Mouse (Mus musculus) cerebral cortex, adult 2 months (tissue): ENCODE data around the gene Slc13a1.

Experiments
- WGBS: fragments of 180-500 bp; shearing (Covaris S2); methylation state at CpG from one replicate; pipeline ENCODE4 v1.1.7; 2018; 5-methylcytosine and 5-hydroxymethylcytosine counted together

Slc13a1 gene

DNA sequence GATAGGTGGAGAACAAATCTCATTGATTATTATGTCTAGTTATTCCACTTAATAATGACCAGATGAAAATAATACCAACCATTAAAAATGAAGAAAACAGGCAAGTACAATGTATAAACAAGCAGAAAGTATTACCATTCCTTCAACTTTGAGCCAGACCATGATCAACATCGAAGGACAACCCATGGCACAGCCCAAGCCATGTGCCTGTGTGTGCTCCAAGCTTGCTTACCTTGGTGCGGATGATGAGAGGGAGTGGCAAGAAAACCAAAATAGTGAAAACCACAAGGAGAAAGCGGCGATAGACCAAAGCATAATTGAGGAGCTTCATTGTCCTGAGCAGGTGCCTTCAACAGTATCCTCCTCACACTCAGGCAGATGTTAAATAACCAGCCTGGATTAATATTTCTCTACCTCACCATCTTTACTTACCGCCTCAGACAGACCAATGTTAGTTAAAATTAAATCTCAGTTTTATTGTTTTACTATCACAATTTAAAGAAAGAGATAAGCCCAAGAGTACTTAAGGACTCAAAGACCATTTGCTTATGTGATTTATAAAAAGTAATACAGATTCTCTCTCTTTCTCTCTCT is at the start of gene Slc13a1:
Gene Slc13a1 (minus strand): TSS at position 359 of the 594 bp plus-strand sequence.
- 95% methylated on average over 5 of the region's 5 CpGs for WGBS

DNA sequence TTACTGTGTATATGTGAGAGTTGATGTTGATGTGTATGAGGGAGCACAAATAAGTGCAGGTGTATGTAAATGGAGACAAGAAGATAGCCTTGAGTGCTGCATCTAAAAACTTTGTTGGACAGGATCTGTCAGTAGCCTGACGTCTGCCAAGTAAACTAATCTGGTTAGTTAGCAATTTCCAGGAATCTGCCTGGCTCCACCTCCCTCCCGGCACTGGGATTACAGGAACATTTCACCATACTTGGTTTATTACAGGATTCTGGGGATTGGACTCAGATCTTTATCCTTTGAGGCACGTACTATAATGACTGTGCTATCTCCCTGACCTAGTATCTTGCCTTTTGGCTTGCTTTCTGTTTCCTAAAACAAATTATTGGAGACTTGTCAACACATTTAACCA is 40.0 kb upstream of the Slc13a1 start:
- WGBS: 86% methylated on average over 3 of the region's 3 CpGs

DNA sequence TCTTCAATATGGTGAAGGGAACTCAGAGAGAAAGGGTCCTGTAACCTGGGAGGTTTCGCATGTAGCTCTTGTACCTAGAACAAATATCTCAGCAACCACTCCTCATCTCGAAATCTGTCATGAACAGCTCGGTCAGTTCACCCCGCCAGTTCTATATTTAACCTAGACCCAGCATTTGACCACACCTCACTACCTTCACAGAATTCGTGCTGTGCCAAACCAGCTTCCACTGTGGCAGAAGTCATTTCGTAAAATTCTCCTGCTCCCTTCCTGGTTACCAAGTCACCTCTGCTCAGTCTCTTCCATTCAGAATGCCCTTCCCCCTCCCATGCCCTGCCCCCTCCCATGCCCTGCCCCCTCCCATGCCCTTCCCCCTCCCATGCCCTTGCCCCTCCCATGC is 34.3 kb upstream of the Slc13a1 start:
- 92% methylated on average over 6 of the region's 6 CpGs for WGBS

DNA sequence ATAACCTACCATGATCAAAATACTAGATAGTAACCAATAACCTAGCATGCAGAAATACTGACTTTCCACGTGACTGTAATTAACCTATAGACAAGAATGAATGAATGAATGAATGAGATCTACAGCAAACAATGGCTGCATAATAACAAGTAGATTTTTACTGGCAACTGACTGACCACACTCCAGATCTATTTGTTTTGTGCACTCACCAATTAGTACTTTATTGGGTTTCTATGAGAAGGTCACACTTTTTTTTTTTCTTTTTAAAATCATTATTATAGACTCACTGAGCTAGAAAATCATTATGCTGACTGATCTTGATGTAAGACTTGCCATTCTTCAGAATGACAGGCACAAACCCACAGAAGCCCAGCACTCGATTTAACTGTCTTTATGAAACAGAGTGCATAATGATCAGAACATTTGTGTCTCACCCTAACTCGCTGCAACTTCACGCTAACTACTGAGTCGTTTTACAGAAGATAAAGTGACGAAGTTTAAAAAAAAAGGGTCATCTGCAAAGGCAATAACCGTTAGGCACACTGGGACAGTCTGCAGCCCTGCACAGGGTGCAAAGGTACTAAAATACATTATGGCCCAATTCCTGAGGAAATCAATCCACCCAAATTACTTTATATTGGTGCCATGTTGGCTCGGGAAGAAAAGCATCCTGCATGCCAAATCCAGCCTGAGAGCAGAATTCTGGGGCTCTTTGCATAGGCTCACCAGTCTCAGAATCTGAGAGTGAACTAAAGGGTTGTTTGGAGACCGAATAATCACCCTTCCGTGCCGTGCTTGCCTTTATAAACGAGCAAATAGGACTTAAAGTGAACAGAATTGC is 33.0 kb upstream of the Slc13a1 start:
- 51% methylated on average over 12 of the region's 12 CpGs for WGBS

DNA sequence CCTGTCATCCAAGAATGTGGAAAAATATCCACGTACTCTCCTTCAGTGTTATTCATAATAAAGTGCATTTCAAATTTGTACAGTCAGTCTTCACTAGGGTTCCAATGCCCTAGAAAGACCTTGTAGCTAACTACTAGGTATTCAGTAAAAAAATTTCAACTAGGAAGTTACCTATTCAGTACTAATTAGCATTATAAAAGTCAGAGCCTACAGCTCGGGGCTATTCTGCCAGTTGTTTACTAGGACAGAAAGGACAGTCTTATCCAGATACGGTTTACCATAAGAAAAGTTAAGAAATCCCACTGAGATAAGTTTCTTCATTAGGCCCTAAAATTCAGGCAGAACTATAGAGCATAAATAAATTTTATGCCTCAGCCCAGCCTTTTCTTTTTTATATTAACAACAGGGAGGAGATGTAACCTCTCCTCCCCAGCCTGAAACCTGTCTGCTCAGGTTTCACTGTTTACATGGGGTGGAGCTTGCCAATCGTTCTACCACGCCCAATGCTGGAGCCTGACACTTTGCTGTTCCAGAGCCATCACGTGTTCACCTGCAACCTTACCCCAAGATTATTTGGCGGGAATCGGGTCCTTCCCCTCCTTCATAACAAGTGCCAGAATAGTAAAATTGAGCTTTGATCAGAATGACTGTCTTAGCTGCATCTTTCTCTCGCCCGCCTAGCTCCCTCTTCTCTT is 29.8 kb upstream of the Slc13a1 start:
- WGBS: 93% methylated on average over 10 of the region's 10 CpGs

DNA sequence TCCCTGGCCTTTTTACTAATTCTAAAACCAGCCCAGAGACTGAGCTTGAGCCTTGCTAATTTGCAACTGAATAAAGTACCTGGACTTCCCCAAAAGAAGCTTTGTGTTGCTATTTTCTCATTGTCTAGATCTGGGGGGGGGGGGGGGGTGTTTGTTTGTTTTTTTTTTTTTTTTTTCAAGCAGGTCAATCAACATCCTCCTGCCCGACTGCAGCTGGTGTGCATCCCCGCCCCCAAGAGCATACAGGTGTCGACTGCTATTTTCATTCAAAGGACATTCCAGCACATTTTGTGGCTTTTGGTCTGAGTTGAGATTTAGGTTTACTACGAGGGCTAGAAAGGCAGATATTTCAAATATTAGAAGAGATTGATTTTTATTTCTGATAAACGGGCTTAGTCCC is 28.5 kb upstream of the Slc13a1 start:
- 53% methylated on average over 5 of the region's 5 CpGs for WGBS

DNA sequence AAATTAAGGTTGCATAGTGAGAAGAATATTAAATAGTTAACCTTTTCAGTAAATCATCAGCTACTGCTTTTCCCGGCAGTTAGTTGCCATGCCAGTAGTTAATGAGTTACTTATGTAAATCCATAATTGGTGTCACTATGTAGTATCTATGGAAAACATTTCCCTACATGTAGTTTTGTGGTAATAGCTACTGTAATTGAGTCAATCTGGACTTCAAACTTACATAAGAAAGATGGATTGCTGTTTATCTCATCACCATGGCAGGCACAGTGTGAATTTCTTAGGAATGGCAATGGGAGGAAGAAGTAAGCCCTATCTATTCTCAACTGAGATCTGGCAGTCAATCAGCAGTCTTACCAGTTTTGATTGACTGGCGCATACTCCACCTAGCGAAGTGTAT is 15.5 kb upstream of the Slc13a1 start:
- WGBS: 91% methylated on average over 3 of the region's 3 CpGs

DNA sequence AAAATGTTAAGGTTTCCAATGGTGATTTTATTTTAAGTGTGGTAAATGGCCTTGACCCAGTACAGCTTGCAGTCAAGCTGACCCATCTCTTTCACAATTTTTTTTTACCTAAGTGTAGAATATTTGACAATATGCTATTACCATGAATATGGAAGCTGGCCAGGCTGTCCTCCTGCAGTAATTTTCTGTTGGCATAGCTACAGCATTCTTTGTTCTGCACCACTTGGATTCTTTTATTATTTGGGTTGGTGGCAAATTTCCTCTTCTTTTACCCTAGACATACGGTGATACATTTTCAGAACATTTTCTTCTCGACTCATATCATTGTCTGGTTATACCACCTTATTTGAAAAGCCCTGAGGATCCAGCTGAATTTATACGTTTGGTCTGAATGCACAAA is 7.5 kb upstream of the Slc13a1 start:
- WGBS: 67% methylated on average over 3 of the region's 3 CpGs

DNA sequence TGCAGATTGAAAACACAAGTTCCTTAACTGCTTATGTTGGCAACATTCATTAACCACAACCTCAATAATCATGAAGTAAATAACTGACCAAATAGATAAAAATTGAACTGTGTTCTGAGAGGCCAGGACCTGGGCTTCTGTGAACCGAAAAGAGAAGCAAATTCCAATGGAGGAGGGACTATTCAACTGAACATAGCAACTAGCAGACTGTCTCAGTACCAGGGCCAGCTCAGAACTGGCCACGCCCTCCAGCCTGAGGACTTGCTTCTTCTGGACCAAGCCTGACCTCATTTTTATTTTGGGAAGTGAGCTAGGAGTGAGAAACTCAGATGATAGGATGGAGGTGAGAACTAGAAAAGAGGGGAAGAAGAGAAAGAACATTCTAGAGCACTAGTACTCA is 4.8 kb upstream of the Slc13a1 start:
- WGBS: 69% methylated on average over 2 of the region's 2 CpGs

DNA sequence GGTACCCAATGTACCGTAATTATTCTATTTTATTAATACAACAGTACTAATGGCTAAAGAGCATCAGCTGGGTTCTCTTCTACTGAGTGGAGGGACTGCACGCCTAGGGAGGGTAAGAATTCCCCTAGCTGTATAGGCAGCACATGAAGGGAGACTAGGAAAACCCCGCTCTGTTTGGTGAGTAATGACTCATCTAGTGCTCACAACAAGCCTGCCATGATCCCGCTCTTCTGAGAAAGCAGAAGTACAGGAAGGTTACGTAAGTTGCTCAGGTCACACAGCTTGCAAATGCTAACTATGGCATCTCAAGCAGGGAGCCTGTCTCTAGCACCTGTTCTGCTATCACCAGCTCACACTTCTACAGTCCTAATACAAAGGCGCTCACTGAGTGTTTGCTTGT is 1.1 kb downstream of the Slc13a1 start:
- 78% methylated on average over 6 of the region's 6 CpGs for WGBS

DNA sequence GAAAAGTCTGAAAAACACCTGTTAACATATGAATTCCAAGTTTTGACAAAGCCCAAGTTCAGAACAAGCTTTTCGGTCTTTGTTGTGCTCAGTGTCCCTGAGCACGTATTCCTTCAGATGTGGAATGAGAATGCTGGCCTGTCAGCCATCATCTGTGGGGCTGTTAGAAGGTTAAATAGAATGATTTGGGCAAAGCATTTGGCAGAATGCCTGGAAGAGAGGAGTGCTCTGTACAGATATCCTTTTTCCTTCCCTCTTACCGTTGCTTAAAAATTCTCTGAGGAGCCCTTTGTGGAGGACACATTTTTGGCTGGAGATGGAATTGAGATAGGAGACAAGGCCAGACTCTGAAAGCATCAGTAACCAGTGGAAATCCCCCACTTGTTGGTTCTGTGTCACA is 2.6 kb downstream of the Slc13a1 start:
- WGBS: 56% methylated on average over 3 of the region's 3 CpGs

DNA sequence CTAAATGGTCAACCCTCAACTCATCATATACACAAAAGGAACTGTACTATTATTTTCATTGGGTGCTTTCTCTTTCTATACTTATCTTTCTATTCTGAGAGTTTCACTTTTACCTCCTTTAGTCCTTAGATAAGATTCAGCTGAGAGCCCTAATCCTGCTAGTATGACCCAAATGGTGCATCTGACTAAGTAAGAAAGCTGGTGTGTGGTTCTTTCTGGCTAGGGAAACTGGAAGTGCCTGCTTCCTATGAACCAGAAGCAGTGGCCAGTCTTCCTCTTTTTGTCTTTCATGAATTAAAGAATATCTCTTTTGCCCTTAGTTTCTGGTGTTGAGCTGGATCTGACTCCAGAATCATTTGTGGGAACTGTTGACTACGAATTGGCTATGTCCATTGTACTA is 8.1 kb downstream of the Slc13a1 start:
- 81% methylated on average over 1 of the region's 1 CpGs for WGBS

DNA sequence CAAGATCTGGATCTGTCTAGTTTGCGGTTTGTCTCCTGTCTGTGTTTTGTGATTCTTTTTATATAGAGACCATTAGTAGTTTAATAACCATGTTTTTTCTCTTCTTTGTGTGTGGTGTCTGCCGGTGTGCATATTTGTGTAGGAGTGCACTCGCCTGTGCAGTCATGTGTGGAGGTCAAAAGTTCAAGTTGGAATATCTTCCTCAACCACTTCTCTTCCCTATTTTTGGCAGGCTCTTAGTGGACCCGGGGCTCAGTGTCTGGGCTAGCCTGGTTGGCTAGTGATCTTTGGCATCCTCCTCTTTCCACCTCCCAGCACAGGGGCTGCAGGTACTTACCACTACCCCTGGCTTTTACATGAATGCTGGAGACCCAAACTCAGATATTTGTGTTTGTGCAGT is 13.0 kb downstream of the Slc13a1 start:
- WGBS: 83% methylated on average over 4 of the region's 4 CpGs

DNA sequence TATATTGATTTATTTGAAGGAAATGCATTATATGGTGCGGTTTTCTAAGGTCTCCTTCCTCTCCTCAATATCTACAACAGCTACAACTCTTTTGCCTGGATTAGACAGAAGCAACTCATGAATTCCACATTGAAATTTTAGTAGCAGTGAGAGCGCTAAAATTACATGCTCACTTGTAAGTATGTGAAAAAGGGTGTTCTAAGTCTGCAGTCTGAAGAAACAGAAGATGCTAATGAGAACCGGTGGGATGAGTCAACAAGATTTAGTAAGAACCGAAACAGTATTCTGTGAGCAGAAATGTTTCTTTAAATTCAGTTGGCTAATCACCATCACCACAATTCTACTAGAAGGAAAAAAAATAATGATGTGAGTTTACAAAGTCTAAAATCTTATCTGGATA is 34.9 kb downstream of the Slc13a1 start:
- WGBS: 51% methylated on average over 4 of the region's 4 CpGs

DNA sequence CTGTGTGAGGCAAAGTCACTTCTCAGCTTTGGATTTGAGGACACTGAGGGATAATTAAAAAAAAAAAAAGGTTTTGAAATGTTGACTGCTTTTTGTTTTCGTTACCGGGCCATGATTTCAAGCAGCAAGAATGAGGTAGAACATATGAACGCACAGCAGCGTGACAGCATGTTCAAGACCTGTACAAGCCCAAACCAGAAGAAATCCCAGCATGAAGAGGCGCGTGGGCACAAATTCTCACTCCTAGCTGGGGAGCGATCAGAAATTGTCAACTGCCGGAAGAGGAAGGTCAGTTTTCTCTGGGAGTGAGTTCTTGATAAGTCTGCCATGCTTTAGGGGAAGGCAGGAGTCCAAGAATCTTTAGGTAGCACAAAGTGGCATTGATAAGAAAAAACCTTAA is 56.3 kb downstream of the Slc13a1 start:
- 96% methylated on average over 8 of the region's 8 CpGs for WGBS

DNA sequence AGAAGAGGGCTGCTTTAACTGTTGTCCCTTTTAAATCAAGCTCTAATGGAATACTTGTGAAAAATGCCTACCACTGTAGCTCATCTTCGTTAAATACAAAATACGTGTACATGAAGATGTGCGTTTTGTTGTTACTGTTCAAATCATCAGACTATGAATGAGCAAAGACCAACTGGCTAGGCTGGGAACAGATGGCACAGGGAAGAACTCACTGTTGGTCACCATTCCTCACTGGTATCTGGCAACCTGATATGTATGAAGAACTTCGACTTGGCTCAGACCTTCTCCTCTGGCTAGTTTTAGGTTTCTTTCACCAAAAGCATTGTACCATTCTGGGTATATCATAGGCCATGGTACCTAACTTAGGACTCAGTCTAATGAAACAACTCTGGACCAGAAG is 59.4 kb downstream of the Slc13a1 start:
- WGBS: 93% methylated on average over 4 of the region's 4 CpGs

DNA sequence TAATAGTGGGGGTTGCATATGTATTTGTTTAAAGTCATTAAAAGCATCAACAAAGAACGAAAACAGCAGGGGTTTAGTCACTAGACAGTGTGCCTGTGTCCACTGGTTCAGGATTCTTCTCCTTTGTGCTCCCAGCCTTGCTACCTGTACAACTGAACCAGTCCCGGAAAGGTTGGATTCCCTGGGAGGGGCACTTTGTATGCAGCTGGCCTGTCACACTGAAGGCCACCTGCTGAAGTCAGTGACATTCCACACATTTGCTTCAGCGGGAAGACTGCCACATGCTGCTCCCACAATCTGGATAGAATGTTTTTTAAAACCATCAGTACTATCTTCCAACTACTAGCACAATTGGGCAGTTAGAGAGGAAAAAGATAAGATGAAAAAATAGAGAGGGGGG is 61.7 kb downstream of the Slc13a1 start:
- WGBS: 46% methylated on average over 3 of the region's 3 CpGs

DNA sequence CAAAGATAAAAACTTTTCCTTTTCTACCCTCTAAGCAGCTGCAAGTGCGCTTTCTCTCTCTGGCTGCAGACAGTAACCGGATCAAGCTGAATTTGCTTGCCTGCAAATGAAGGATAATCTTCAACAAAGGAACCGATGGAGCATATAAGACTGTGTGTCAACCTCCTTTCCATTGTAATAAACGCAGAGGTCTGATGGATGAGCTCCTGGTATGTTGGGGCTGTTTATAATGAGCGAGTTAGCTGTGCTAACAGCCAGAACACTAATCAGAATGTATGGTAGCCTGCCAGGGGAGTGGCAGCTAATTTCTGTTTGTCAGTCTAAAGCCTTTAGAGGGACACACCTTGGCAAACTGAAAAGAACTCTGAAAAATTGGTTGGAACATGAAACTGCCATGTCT is 62.2 kb downstream of the Slc13a1 start:
- WGBS: 58% methylated on average over 5 of the region's 5 CpGs

DNA sequence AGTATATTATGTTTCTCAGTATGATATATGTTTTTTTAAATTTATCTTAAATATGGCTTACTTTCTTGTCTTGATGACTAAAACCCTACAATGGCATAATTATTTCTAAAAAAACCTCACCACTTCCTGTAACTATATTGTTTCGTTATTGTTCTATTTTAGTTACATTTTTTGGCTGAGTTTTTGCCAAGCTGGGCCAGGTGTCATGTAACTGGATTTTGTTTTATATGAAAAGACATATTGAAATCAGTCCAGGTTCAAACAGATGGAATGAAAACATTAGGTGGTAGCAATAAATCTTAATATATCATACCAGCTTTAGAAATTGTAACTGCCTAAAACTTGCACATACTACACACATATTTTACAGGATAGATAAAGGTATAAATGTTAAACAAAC is 66.6 kb downstream of the Slc13a1 start:
- WGBS: 62% methylated on average over 1 of the region's 1 CpGs

DNA sequence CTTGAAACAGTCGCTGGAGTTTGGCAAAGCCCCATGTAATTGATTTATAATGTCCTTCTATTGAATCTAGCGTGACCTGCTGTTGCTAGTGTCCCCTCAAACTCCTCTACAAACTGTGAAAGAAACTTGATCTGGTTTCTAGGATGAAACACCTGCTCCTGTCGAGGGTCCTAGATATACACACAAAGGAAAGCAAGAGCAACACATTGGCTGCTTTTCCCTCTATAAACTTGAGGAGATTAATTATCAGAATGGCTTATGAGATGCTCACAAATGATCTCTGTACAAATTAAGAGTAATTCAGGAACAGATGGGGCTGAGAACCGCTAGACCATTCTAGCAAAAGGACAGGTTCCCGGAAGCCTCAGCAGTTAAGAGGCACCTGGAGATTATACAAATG is 67.2 kb downstream of the Slc13a1 start:
- 70% methylated on average over 5 of the region's 5 CpGs for WGBS

DNA sequence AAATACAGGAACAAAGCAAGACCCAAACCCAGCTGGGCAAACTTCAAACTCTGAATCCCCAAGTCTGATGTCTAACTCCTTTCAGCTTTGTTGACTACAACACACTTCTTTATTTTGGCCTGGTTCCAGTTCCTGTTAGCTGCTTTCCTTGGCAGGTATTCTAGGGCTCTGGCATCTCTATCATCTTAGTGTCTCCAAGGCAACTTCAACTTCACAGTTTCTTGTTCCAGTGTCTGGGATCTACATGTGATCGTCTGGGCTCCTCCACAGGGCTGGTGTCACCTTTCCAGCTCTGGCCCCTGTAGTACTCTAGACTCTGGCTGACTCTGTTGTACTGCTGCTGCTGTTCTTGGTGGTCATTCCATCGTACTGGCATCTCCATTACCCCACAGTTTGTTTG is 91.8 kb downstream of the Slc13a1 start:
- WGBS: 50% methylated on average over 2 of the region's 2 CpGs

DNA sequence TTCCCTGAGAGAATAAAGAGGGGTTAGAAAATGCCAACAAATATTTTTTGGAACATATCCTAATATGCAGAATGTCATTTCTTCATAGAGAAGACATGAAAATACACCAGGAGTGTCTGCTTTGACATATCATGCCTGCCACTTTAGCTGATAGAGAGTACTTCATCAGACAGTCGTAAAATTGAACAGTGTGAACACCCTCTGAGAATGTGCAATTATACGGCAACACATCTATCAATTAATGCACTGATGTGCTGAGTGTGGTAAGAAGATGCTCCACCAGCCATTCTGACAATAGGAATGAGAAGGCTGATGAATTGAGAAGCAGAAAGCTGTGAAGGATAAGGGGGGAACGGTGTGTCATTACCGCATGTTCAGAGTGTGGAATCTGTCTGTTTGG is 95.1 kb downstream of the Slc13a1 start:
- WGBS: 73% methylated on average over 4 of the region's 4 CpGs

DNA sequence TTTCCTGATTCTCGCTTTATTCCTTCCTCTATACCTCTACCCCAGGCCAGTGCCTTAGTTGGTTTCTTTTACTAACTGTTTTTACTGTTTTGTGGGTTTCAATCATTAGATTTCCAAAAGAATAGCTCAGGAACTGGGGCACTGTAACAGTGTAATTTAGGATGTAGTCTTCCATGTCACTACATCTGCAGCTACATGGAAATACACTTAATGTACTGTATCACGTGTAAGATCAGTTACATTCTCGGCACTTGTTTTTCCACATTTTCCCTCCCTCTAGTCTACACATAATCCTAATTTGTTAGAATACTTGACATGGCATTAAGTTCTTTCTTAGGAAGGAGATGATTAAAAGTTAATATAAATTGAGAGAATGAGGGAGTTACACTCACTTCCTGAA is 108.1 kb downstream of the Slc13a1 start:
- 88% methylated on average over 3 of the region's 3 CpGs for WGBS
